Mouse (Mus musculus) liver, embryonic 13.5 days (tissue): ENCODE results near the gene Mymk. TPM values are rescaled to one million over a fixed set of nuclear protein-coding genes. Genes with fewer than 3 reads are reported as not detected.
A peak's percentile ranks its signal among the peaks of the same experiment; 100 is the strongest.

Experiments used
- ATAC-seq: fragments of 200-750 bp; cut with Nextera tagmentation; 2 replicates; pipeline ENCODE4 v1.8.0; 2017; ENCODE audit warnings: low read depth, mild to moderate bottlenecking, moderate number of reproducible peaks, moderate library complexity
- DNase-seq: peaks from one replicate; pipeline ENCODE4 v3.0.0; 2022
- H3K27ac ChIP-seq: fragments of 300-500 bp; sonication (generic); 2 replicates; pipeline ENCODE4 v1.5.1; 2015; ENCODE audit warnings: moderate library complexity, mild to moderate bottlenecking, inconsistent platforms
- H3K27me3 ChIP-seq: fragments of 300-500 bp; sonication (generic); 2 replicates; pipeline ENCODE4 v1.6.1; 2015; ENCODE audit warnings: mild to moderate bottlenecking, inconsistent platforms
- H3K36me3 ChIP-seq: fragments of 300-500 bp; sonication (generic); 2 replicates; pipeline ENCODE4 v1.6.1; 2015; ENCODE audit warnings: mild to moderate bottlenecking, inconsistent platforms
- H3K4me1 ChIP-seq: fragments of 300-500 bp; sonication (generic); replicated peaks from 2 replicates; pipeline ENCODE4 v1.6.1; 2015; ENCODE audit warnings: inconsistent platforms
- H3K4me2 ChIP-seq: fragments of 300-500 bp; sonication (generic); 2 replicates; pipeline ENCODE4 v1.6.1; 2015; ENCODE audit warnings: inconsistent platforms, mild to moderate bottlenecking, moderate library complexity
- H3K4me3 ChIP-seq: fragments of 300-500 bp; sonication (generic); replicated peaks from 2 replicates; pipeline ENCODE4 v1.5.1; 2015; ENCODE audit warnings: mild to moderate bottlenecking, inconsistent platforms
- H3K9ac ChIP-seq: fragments of 300-500 bp; sonication (generic); 2 replicates; pipeline ENCODE4 v1.6.1; 2015; ENCODE audit warnings: mild to moderate bottlenecking, inconsistent platforms
- H3K9me3 ChIP-seq: fragments of 300-500 bp; sonication (generic); replicated peaks from 2 replicates; pipeline ENCODE4 v1.6.1; 2016; ENCODE audit warnings: inconsistent platforms
- WGBS: fragments of 180-500 bp; shearing (Covaris S2); methylation state at CpG from one replicate; pipeline ENCODE4 v1.1.7; 2015; ENCODE audit not compliant: insufficient replicate concordance; 5-methylcytosine and 5-hydroxymethylcytosine counted together
- polyA plus RNA-seq: library from polyadenylated mRNA; unstranded; fragments of >200 nt; fragmentation: Nextera tagmentation; extraction: Ambion mirVana; gene quantifications from 2 replicates; pipeline ENCODE4 v1.2.1, GENCODE M21; 2015

Mymk gene
- polyA plus RNA-seq, 1 experiment from 2014 or later, result 0.70 TPM

- DNase-seq, result no peak
- H3K27me3 ChIP-seq, result no peaks in the 10 kb centered on the region
- WGBS, result 57% methylated on average over 3 of the region's 3 CpGs
- H3K9me3 ChIP-seq, result no peaks in the 10 kb centered on the region
- H3K36me3 ChIP-seq, result no peaks in the 10 kb centered on the region
- no peak for ATAC-seq
- H3K4me3 ChIP-seq, result no peak overlapping the region
- H3K27ac ChIP-seq, result no peak overlapping the region
- H3K9ac ChIP-seq, result no peak overlapping the region
- H3K4me1 ChIP-seq, result no peaks in the 10 kb centered on the region; the same call in 1 of the 2 replicates
- H3K4me2 ChIP-seq, result no peak overlapping the region
These were observed 36.0 kb downstream of the Mymk start for GRCm38 (mm10) chr2:27036003-27036402.

- ATAC-seq, result no peak
- no peak overlapping the region for H3K4me2 ChIP-seq
- no peak overlapping the region for H3K27ac ChIP-seq
- DNase-seq, result no peak
- no peak overlapping the region for H3K9ac ChIP-seq
- H3K27me3 ChIP-seq, result peaks cover 16% of the 10 kb centered on the region
- peaks cover 10% of the 10 kb centered on the region for H3K4me1 ChIP-seq
- no peak overlapping the region for H3K4me3 ChIP-seq
- no peaks in the 10 kb centered on the region for H3K9me3 ChIP-seq
- H3K36me3 ChIP-seq, result no peaks in the 10 kb centered on the region
- WGBS, result 47% methylated on average over 2 of the region's 2 CpGs
These were observed 39.6 kb downstream of the Mymk start for GRCm38 (mm10) chr2:27032361-27032760.

GRCm38 (mm10) chr2:27028437-27029015 lies 43.5 kb downstream of the Mymk start:
- Histone ChIP-seq H3K9ac (no peak overlapping the region), H3K27me3 (peaks cover 31% of the 10 kb centered on the region), H3K27ac (no peak overlapping the region)

GRCm38 (mm10) chr2:27027618-27028436 lies 44.2 kb downstream of the Mymk start, which contains the start of gene Slc2a6:
TSS of gene Slc2a6 (minus strand) at chr2:27027998.
- H3K9ac ChIP-seq, result no peak within 1 kb of the TSS
- H3K4me3 ChIP-seq, result peak within 1 kb of the TSS; percentile 18; the same call in 1 of the 2 replicates
- DNase-seq (peak; percentile 72), ATAC-seq (peak; percentile 95)
- no peaks in the 10 kb centered on the region for H3K9me3 ChIP-seq
- H3K36me3 ChIP-seq, result no peaks in the 10 kb centered on the region
- no peak within 1 kb of the TSS for H3K27ac ChIP-seq
- peaks cover 31% of the 10 kb centered on the region for H3K27me3 ChIP-seq
- 2% methylated on average over 38 of the region's 38 CpGs for WGBS
- peak within 1 kb of the TSS; percentile 38 for H3K4me2 ChIP-seq
- peaks cover 19% of the 10 kb centered on the region for H3K4me1 ChIP-seq

More at GRCm38 (mm10) chr2:27028437-27029015, 43.5 kb downstream of the Mymk start:
- H3K4me2 ChIP-seq, result peak overlapping the region; percentile 38
- WGBS, result 22% methylated on average over 4 of the region's 4 CpGs
- H3K9me3 ChIP-seq, result no peaks in the 10 kb centered on the region
- ATAC-seq (no peak), DNase-seq (no peak)
- peaks cover 19% of the 10 kb centered on the region for H3K4me1 ChIP-seq
- H3K4me3 ChIP-seq, result 0 out of 2 replicates have a peak overlapping the region, but pooled peaks have one; percentile 18
- H3K36me3 ChIP-seq, result no peaks in the 10 kb centered on the region

GRCm38 (mm10) chr2:27026857-27027617 lies 44.9 kb downstream of the Mymk start:
- Histone ChIP-seq H3K27ac (no peak overlapping the region), H3K4me1 (peaks cover 19% of the 10 kb centered on the region), H3K27me3 (peaks cover 31% of the 10 kb centered on the region), H3K9me3 (no peaks in the 10 kb centered on the region), H3K4me2 (peak overlapping the region; percentile 38; the same call in 1 of the 2 replicates), H3K4me3 (no peak overlapping the region), H3K9ac (no peak overlapping the region), H3K36me3 (no peaks in the 10 kb centered on the region)
- DNase-seq (no peak), ATAC-seq (no peak)
- 34% methylated on average over 10 of the region's 10 CpGs for WGBS

- Histone ChIP-seq H3K9ac (no peak overlapping the region), H3K36me3 (no peaks in the 10 kb centered on the region), H3K27ac (no peak overlapping the region), H3K4me1 (peaks cover 19% of the 10 kb centered on the region), H3K9me3 (no peaks in the 10 kb centered on the region), H3K4me2 (no peak overlapping the region), H3K4me3 (no peak overlapping the region), H3K27me3 (peaks cover 31% of the 10 kb centered on the region)
- ATAC-seq (no peak), DNase-seq (no peak)
- 64% methylated on average over 3 of the region's 3 CpGs for WGBS
These were observed 45.6 kb downstream of the Mymk start for GRCm38 (mm10) chr2:27026332-27026731.

- no peaks in the 10 kb centered on the region for H3K9me3 ChIP-seq
- H3K4me2 ChIP-seq, result no peak overlapping the region
- ATAC-seq (no peak), DNase-seq (no peak)
- no peak overlapping the region for H3K27ac ChIP-seq
- WGBS, result 64% methylated on average over 3 of the region's 3 CpGs
- H3K4me1 ChIP-seq, result peaks cover 19% of the 10 kb centered on the region
- no peak overlapping the region for H3K4me3 ChIP-seq
- peaks cover 31% of the 10 kb centered on the region for H3K27me3 ChIP-seq
- H3K36me3 ChIP-seq, result no peaks in the 10 kb centered on the region
- H3K9ac ChIP-seq, result no peak overlapping the region
These were observed 46.4 kb downstream of the Mymk start for GRCm38 (mm10) chr2:27025545-27025944.

- Histone ChIP-seq H3K4me3 (no peak overlapping the region), H3K27ac (no peak overlapping the region), H3K9me3 (no peaks in the 10 kb centered on the region), H3K4me2 (no peak overlapping the region), H3K27me3 (peaks cover 27% of the 10 kb centered on the region), H3K36me3 (0 out of 2 replicates have a peak, but pooled peaks cover 2% of the 10 kb centered on the region), H3K4me1 (peaks cover 19% of the 10 kb centered on the region), H3K9ac (no peak overlapping the region)
- DNase-seq, result no peak
- no peak for ATAC-seq
- 81% methylated on average over 14 of the region's 14 CpGs for WGBS
These were observed 47.8 kb downstream of the Mymk start for GRCm38 (mm10) chr2:27024136-27024535.

GRCm38 (mm10) chr2:27022612-27023011 lies 49.4 kb downstream of the Mymk start:
- DNase-seq, result no peak
- H3K4me3 ChIP-seq, result no peak overlapping the region
- peaks cover 11% of the 10 kb centered on the region; the same call in 1 of the 2 replicates for H3K4me1 ChIP-seq
- ATAC-seq, result no peak
- 64% methylated on average over 6 of the region's 6 CpGs for WGBS
- peaks cover 14% of the 10 kb centered on the region; the same call in 1 of the 2 replicates for H3K36me3 ChIP-seq
- H3K4me2 ChIP-seq, result no peak overlapping the region
- H3K9me3 ChIP-seq, result no peaks in the 10 kb centered on the region
- H3K9ac ChIP-seq, result no peak overlapping the region
- H3K27me3 ChIP-seq, result peaks cover 17% of the 10 kb centered on the region
- no peak overlapping the region for H3K27ac ChIP-seq

- 57% methylated on average over 1 of the region's 1 CpGs for WGBS
- Histone ChIP-seq H3K9me3 (no peaks in the 10 kb centered on the region), H3K36me3 (peaks cover 23% of the 10 kb centered on the region; the same call in 1 of the 2 replicates)
These were observed 50.9 kb downstream of the Mymk start for GRCm38 (mm10) chr2:27021103-27021502.

GRCm38 (mm10) chr2:27019530-27019929 lies 52.4 kb downstream of the Mymk start:
- H3K36me3 ChIP-seq, result peaks cover 39% of the 10 kb centered on the region
- ATAC-seq (no peak), DNase-seq (no peak)
- H3K9me3 ChIP-seq, result no peaks in the 10 kb centered on the region
- 91% methylated on average over 2 of the region's 2 CpGs for WGBS
- H3K27me3 ChIP-seq, result no peaks in the 10 kb centered on the region
- H3K27ac ChIP-seq, result no peak overlapping the region
- H3K4me3 ChIP-seq, result no peak overlapping the region
- H3K4me1 ChIP-seq, result no peaks in the 10 kb centered on the region
- H3K9ac ChIP-seq, result no peak overlapping the region
- no peak overlapping the region for H3K4me2 ChIP-seq

More at GRCm38 (mm10) chr2:27021103-27021502, 50.9 kb downstream of the Mymk start:
- H3K4me2 ChIP-seq, result no peak overlapping the region
- ATAC-seq (no peak), DNase-seq (no peak)
- H3K27me3 ChIP-seq, result 0 out of 2 replicates have a peak, but pooled peaks cover 3% of the 10 kb centered on the region
- 0 out of 2 replicates have a peak, but pooled peaks cover 7% of the 10 kb centered on the region for H3K4me1 ChIP-seq
- no peak overlapping the region for H3K27ac ChIP-seq
- H3K4me3 ChIP-seq, result no peak overlapping the region
- no peak overlapping the region for H3K9ac ChIP-seq
